Mouse (Mus musculus): ENCODE measurements at regions not wholly inside any gene's neighbourhood (a gene's known extent, or its start where the extent isn't known, plus 50 kb on each side); places are given as distances from the start of the nearest gene placed in this dataset.

DNA sequence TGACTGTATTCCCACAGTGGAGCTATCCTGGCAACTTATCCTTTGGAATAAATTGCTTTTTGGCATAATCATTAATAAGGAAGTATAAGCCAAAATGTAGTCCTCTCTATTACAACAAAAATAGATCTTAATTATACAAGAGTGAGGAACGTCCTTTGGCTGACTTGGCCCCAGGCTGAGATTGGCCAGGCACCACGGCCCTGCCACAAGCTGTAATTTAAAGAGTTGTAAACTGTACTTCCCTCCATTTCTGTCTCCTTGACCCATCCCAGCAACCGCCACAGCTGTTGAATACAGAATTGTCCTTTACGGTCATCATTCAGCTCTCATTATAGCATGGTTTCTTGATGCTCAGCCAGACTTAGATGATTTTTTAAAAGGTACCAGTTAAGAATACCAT lies 119.6 kb upstream of the Smad1 start:
- H3K27me3 ChIP-seq (replicated peaks): no peaks in the 10 kb centered on the region
- no peak for ATAC-seq (ENCODE audit: insufficient number of reproducible peaks, low FRiP score)
- no peak overlapping the region for H3K9ac ChIP-seq
- whole genome bisulfite sequencing: 82% methylated on average over 4 of the region's 4 CpGs
- H3K27ac ChIP-seq (ENCODE audit: poor library complexity, severe bottlenecking): no peak overlapping the region
- H3K4me1 ChIP-seq (replicated peaks): peaks cover 5% of the 10 kb centered on the region; the same call in 1 of the 2 replicates
- H3K4me2 ChIP-seq: no peak overlapping the region
- no peaks in the 10 kb centered on the region for H3K9me3 ChIP-seq (replicated peaks)
- no peaks in the 10 kb centered on the region for H3K36me3 ChIP-seq
- no peak overlapping the region for H3K4me3 ChIP-seq

DNA sequence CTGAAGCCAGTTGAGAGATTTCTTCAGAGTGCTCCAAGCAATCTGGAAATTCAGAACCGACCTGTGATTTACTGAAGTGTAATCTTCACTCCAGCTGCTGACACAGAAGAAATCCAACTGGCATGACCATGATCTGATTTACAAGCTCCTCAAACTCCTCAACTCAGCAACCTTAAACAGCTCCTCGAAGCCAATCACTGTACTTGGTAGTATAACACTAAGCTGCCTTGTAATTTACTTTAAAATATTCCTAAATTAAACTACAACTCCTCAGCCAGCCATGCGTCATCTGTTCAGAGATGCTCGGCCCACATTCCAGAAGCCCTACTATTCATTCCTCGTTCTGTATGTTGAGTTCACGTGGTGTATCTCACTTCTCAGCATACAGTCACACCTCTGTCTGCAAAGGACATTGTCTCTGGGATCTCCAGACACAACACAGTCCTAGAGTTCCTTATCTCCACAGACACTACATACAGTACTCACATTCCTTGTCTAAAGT lies 116.0 kb upstream of the Smad1 start:
- WGBS: 53% methylated on average over 6 of the region's 6 CpGs
- H3K9ac ChIP-seq: no peak overlapping the region

DNA sequence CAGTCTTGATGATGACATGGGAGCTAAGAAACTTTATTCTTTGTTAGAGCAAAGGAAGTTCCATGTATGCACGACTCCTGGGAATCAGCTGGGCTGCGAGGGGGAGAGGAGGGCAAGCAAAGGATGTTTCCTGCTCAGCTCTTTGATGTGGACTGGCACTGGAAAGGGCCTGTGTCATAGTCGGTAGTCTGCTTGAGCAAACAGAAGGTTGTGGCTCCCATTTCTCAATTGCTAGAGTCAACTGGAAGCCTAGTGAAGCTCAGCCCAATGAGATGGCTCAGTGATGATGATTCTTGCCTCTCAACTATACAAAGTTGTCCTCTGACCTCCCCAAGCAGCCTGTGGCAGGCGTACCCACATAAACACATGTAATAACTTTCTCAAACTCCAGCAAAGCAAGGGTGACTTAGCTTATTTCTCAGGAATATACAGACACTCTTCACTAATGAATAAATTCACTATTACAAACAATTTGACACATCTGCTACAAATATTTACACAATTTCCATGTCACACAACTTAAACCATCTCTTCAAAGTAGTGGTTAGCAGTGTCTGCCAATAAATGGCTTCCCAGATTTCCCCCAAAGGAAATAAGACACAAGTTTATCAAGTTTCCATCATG lies 115.4 kb upstream of the Smad1 start:
- Histone ChIP-seq H3K4me2 (no peak overlapping the region), H3K36me3 (no peaks in the 10 kb centered on the region), H3K4me1 (replicated peaks) (peaks cover 5% of the 10 kb centered on the region; the same call in 1 of the 2 replicates), H3K27me3 (replicated peaks) (no peaks in the 10 kb centered on the region), H3K9ac (no peak overlapping the region), H3K9me3 (replicated peaks) (no peaks in the 10 kb centered on the region), H3K27ac (ENCODE audit: poor library complexity, severe bottlenecking) (no peak overlapping the region), H3K4me3 (no peak overlapping the region)
- no peak for ATAC-seq (ENCODE audit: insufficient number of reproducible peaks, low FRiP score)
- WGBS: 59% methylated on average over 4 of the region's 4 CpGs

More for the DNA sequence above, 116.0 kb upstream of the Smad1 start:
- Histone ChIP-seq H3K27ac (ENCODE audit: poor library complexity, severe bottlenecking) (no peak overlapping the region), H3K36me3 (no peaks in the 10 kb centered on the region), H3K9me3 (replicated peaks) (no peaks in the 10 kb centered on the region), H3K4me3 (no peak overlapping the region), H3K4me1 (replicated peaks) (peaks cover 5% of the 10 kb centered on the region; the same call in 1 of the 2 replicates), H3K27me3 (replicated peaks) (no peaks in the 10 kb centered on the region), H3K4me2 (no peak overlapping the region)
- ATAC-seq (ENCODE audit: insufficient number of reproducible peaks, low FRiP score): no peak

DNA sequence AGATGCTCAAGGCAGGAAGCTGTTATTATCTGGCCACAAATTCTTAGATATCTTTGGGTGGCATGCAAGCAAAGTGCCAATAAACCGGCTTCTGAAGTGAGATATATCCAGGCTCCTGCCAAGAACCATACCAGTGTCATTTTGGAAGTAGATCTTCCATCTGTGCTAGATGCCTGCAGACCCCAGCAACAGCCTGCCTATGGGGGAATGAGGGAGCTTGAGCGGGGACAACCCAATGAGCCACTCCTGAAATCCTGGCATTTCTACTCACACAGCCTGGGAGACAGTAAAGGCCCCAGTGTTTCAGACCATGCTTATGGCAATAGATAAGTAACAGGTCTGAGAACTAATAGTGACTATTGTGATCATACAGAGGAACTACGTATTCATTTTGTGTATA lies 109.3 kb upstream of the Smad1 start:
- H3K27me3 ChIP-seq (replicated peaks): no peaks in the 10 kb centered on the region
- ATAC-seq (ENCODE audit: insufficient number of reproducible peaks, low FRiP score): no peak
- no peaks in the 10 kb centered on the region for H3K36me3 ChIP-seq
- no peak overlapping the region for H3K27ac ChIP-seq (ENCODE audit: poor library complexity, severe bottlenecking)
- H3K4me3 ChIP-seq: no peak overlapping the region
- 80% methylated on average over 3 of the region's 3 CpGs for WGBS
- no peaks in the 10 kb centered on the region for H3K4me1 ChIP-seq (replicated peaks)
- no peaks in the 10 kb centered on the region for H3K9me3 ChIP-seq (replicated peaks)
- H3K9ac ChIP-seq: no peak overlapping the region
- H3K4me2 ChIP-seq: no peak overlapping the region

DNA sequence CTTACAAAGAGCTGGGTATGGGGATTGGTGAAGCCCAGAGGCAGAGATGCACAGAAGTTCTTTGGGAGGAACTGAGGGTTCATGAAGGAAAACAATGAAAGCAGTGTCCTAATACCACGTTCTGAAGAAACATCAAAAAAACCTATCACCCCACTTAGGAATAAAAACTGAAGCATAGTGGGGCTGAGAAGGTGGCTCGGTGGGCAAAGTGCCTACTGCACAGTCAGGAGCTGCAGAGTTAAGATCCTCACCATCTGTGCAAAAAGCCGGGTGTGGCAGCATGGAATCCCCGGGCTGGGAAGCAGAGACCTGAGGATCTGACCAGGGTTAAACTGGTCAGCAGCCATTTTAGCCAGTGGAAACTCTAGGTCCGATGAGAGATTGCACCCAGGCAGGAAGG lies 106.1 kb upstream of the Smad1 start:
- no peak overlapping the region for H3K4me2 ChIP-seq
- H3K27me3 ChIP-seq (replicated peaks): no peaks in the 10 kb centered on the region
- H3K9me3 ChIP-seq (replicated peaks): no peaks in the 10 kb centered on the region
- ATAC-seq (ENCODE audit: insufficient number of reproducible peaks, low FRiP score): no peak
- H3K36me3 ChIP-seq: no peaks in the 10 kb centered on the region
- H3K27ac ChIP-seq (ENCODE audit: poor library complexity, severe bottlenecking): no peak overlapping the region
- WGBS: 55% methylated on average over 5 of the region's 5 CpGs
- peaks cover 6% of the 10 kb centered on the region; the same call in 1 of the 2 replicates for H3K4me1 ChIP-seq (replicated peaks)
- H3K4me3 ChIP-seq: no peak overlapping the region
- no peak overlapping the region for H3K9ac ChIP-seq

DNA sequence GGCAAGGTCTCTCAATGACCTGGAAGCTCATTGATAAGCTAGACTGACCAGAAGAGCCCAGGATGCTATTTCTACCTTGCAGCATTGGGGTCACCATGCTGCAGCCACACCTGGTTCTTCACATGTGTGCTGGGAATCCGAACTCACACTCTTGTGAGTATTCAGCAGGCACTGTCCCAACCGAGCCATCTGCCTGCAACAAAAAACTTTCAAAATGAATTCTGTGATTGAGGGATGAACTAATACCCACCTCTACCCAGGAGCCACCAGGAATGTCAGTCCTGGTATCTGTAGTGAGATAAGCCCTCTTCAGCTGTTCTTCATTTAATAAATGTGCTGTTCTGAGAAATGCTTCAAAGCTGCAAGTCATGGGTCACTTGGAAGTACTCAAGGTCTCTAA lies 104.6 kb upstream of the Smad1 start:
- no peaks in the 10 kb centered on the region for H3K27me3 ChIP-seq (replicated peaks)
- H3K36me3 ChIP-seq: no peaks in the 10 kb centered on the region
- H3K9ac ChIP-seq: no peak overlapping the region
- H3K4me3 ChIP-seq: no peak overlapping the region
- H3K4me1 ChIP-seq (replicated peaks): peaks cover 11% of the 10 kb centered on the region
- 84% methylated on average over 2 of the region's 2 CpGs for WGBS
- no peaks in the 10 kb centered on the region for H3K9me3 ChIP-seq (replicated peaks)
- no peak overlapping the region for H3K4me2 ChIP-seq
- no peak overlapping the region for H3K27ac ChIP-seq (ENCODE audit: poor library complexity, severe bottlenecking)
- ATAC-seq (ENCODE audit: insufficient number of reproducible peaks, low FRiP score): no peak

DNA sequence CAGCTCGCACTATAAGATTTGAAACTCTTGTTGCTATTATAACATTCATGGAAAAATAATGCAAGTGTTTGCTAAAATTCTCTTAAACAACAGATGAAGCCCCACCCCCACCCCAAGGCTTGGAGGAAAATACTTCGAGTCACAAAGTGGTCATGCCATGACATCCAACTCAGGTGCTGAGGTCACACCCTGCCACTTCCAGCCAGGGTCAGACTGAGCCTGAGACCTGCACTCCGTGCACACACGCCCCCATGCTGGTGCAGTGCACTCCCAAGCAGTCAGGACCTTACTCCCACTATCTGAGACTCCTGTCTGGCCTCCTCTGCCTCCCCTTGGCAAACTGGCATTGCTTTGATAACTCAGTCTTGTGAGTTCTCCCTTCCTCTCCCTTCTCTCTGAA lies 102.7 kb upstream of the Smad1 start:
- WGBS: 71% methylated on average over 4 of the region's 4 CpGs
- Histone ChIP-seq H3K4me3 (no peak overlapping the region), H3K27ac (ENCODE audit: poor library complexity, severe bottlenecking) (no peak overlapping the region), H3K9ac (no peak overlapping the region), H3K36me3 (no peaks in the 10 kb centered on the region), H3K27me3 (replicated peaks) (no peaks in the 10 kb centered on the region), H3K4me1 (replicated peaks) (peaks cover 26% of the 10 kb centered on the region), H3K4me2 (no peak overlapping the region), H3K9me3 (replicated peaks) (no peaks in the 10 kb centered on the region)
- no peak for ATAC-seq (ENCODE audit: insufficient number of reproducible peaks, low FRiP score)

DNA sequence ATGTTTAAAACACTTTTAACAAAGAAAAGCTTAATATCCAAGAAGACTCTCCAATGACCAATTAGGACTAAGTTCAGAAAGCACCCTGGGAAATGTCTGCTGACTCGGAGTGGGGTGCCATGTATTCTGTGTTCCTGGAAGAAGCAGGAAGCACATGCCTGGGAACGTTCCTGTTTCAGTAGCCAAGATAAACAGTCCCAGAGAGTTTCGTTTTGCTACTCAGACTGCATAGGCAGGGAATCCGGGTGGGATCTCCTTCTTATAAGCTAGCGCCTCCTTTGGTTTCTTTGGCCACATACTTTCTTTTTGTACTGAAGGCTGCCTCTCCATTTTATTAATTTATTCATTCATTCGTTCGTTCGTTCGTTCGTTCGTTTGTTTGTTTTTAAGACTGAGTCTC lies 101.9 kb upstream of the Smad1 start:
- Histone ChIP-seq H3K4me1 (replicated peaks) (peaks cover 27% of the 10 kb centered on the region), H3K4me3 (no peak overlapping the region), H3K27ac (ENCODE audit: poor library complexity, severe bottlenecking) (no peak overlapping the region), H3K9me3 (replicated peaks) (no peaks in the 10 kb centered on the region), H3K4me2 (no peak overlapping the region), H3K9ac (no peak overlapping the region), H3K27me3 (replicated peaks) (no peaks in the 10 kb centered on the region), H3K36me3 (no peaks in the 10 kb centered on the region)
- ATAC-seq (ENCODE audit: insufficient number of reproducible peaks, low FRiP score): 0 out of 2 replicates have a peak, but pooled peaks have one; percentile 31
- 68% methylated on average over 11 of the region's 11 CpGs for whole genome bisulfite sequencing

DNA sequence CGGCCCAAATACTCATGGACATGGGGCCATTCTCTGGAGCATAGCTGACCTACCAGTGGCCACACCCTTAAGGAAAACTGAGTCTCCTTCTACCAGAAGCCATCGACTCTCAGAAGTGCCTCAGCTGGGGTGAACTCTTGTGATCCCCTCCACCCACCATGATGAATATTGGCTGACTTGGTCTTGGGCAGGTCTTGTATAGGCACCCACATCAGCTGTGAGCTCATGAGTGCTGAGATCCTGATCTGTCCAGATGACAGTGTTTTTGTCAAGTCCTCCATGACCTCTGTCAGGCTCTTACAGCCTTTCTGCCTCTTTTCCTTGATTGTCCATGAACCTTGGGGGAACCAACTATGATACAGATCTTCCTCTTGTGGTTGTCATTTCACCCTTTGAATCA lies 99.9 kb upstream of the Smad1 start:
- no peak overlapping the region for H3K4me2 ChIP-seq
- no peak overlapping the region for H3K9ac ChIP-seq
- 91% methylated on average over 2 of the region's 2 CpGs for WGBS
- ATAC-seq (ENCODE audit: insufficient number of reproducible peaks, low FRiP score): no peak
- H3K4me3 ChIP-seq: no peak overlapping the region
- H3K36me3 ChIP-seq: no peaks in the 10 kb centered on the region
- no peaks in the 10 kb centered on the region for H3K27me3 ChIP-seq (replicated peaks)
- no peak overlapping the region for H3K27ac ChIP-seq (ENCODE audit: poor library complexity, severe bottlenecking)
- H3K4me1 ChIP-seq (replicated peaks): peaks cover 27% of the 10 kb centered on the region
- H3K9me3 ChIP-seq (replicated peaks): no peaks in the 10 kb centered on the region

DNA sequence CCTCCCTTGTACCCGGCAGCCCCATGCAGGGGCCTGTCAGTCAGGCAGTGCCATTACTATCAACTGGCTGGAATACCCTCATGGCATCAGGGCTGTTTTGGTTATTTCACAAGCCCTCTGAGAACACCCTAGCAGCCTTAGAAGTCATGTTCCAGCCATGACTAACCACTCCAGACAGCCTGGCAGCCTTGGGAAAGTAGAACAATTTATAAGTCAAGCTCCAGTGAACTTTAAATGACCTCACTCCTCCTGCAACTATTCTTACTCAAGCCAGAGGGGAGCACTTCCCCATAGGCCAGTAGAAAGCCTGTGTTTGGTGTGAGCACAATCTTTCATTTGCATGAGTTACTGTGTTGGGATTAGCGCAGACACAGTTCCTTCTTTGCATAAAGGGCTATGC lies 99.3 kb upstream of the Smad1 start:
- no peak for ATAC-seq (ENCODE audit: insufficient number of reproducible peaks, low FRiP score)
- no peak overlapping the region for H3K4me3 ChIP-seq
- peak overlapping the region; percentile 16; the same call in 1 of the 2 replicates for H3K27ac ChIP-seq (ENCODE audit: poor library complexity, severe bottlenecking)
- no peak overlapping the region for H3K4me2 ChIP-seq
- 62% methylated on average over 2 of the region's 2 CpGs for WGBS
- H3K9ac ChIP-seq: no peak overlapping the region
- no peaks in the 10 kb centered on the region for H3K9me3 ChIP-seq (replicated peaks)
- no peaks in the 10 kb centered on the region for H3K36me3 ChIP-seq
- peaks cover 27% of the 10 kb centered on the region for H3K4me1 ChIP-seq (replicated peaks)
- no peaks in the 10 kb centered on the region for H3K27me3 ChIP-seq (replicated peaks)

DNA sequence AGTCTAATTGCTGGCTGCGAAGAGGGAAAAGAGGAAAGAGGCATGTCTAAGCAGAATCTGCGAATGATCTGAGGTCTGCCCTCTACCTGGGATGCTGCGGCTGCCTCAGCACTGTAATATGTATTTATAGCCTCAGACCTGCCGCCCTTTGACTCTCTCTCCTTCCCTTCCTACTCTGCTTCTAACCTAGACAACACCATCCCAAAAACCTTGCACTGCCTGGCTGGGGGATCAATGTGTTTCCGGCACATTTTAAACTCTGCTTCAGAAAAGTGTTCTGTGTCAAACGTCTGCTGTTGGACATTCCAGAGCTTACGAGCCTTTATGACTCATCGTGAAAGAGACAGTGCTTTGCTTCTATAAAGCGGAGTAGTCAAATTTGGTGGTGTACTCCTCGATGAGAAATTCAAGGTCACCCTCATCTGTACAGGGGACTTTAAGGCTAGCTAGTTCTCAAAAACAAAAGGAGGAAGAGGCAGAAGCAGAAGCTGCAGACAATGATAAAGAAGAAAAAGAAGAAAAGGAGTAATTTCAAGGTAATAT lies 91.9 kb upstream of the Smad1 start:
- WGBS: 41% methylated on average over 10 of the region's 10 CpGs
- Histone ChIP-seq H3K4me2 (no peak overlapping the region), H3K4me3 (no peak overlapping the region), H3K27ac (ENCODE audit: poor library complexity, severe bottlenecking) (no peak overlapping the region), H3K9me3 (replicated peaks) (no peaks in the 10 kb centered on the region), H3K27me3 (replicated peaks) (no peaks in the 10 kb centered on the region), H3K9ac (no peak overlapping the region), H3K36me3 (no peaks in the 10 kb centered on the region), H3K4me1 (replicated peaks) (peaks cover 16% of the 10 kb centered on the region)
- no peak for ATAC-seq (ENCODE audit: insufficient number of reproducible peaks, low FRiP score)

DNA sequence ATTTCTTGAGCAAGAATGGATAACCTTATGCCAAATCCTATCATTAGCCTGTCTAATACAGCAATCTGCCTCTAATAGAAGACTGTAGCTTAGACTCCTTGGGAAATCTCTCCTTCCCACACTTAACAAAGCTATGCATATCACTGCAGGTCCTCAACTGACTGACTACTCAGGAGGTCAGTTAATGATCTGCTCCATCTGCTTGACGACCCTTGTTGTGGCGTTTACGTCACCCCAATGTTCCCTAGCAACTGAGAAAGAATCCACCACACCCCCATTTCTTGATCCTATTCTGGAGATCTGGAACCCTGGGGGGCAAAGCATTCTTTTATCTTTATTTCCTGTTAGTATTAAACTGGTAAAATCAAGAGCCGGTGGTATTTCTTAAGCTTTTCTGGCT lies 91.4 kb upstream of the Smad1 start:
- peaks cover 16% of the 10 kb centered on the region for H3K4me1 ChIP-seq (replicated peaks)
- no peak overlapping the region for H3K4me2 ChIP-seq
- no peak overlapping the region for H3K9ac ChIP-seq
- no peak overlapping the region for H3K27ac ChIP-seq (ENCODE audit: poor library complexity, severe bottlenecking)
- no peaks in the 10 kb centered on the region for H3K9me3 ChIP-seq (replicated peaks)
- ATAC-seq (ENCODE audit: insufficient number of reproducible peaks, low FRiP score): no peak
- no peaks in the 10 kb centered on the region for H3K27me3 ChIP-seq (replicated peaks)
- WGBS: 56% methylated on average over 4 of the region's 4 CpGs
- H3K4me3 ChIP-seq: no peak overlapping the region
- no peaks in the 10 kb centered on the region for H3K36me3 ChIP-seq
